Mouse (Mus musculus) hindbrain, embryonic 14.5 days (tissue): Measurements from ENCODE around the gene Tjp1. TPM values are rescaled to one million over a fixed set of nuclear protein-coding genes. Genes with fewer than 3 reads are reported as not detected.

ENCODE experiments used
- ATAC-seq: fragments of 200-750 bp; cut with Nextera tagmentation; 2 replicates; pipeline ENCODE4 v1.8.0; 2017; ENCODE audit warnings: moderate number of reproducible peaks, mild to moderate bottlenecking, moderate TSS enrichment, moderate library complexity; ENCODE audit not compliant: low FRiP score
- DNase-seq: peaks from one replicate; pipeline ENCODE4 v3.0.0-alpha.2; 2015; ENCODE audit warnings: low spot score
- H3K27ac ChIP-seq: fragments of 300-500 bp; sonication (generic); 2 replicates; pipeline ENCODE4 v1.5.1; 2014; ENCODE audit warnings: mild to moderate bottlenecking, moderate library complexity
- H3K27me3 ChIP-seq: fragments of 300-500 bp; sonication (generic); 2 replicates; pipeline ENCODE4 v1.6.1; 2014; ENCODE audit warnings: mild to moderate bottlenecking, low read length, mixed read lengths; ENCODE audit not compliant: control insufficient read depth, insufficient read depth
- H3K36me3 ChIP-seq: fragments of 300-500 bp; sonication (generic); replicated peaks from 2 replicates; pipeline ENCODE4 v1.6.1; 2014; ENCODE audit not compliant: control insufficient read depth, insufficient read depth
- H3K4me1 ChIP-seq: fragments of 300-500 bp; sonication (generic); replicated peaks from 2 replicates; pipeline ENCODE4 v1.6.1; 2014; ENCODE audit warnings: antibody characterized with exemption, low read length, mixed read lengths; ENCODE audit not compliant: control insufficient read depth, insufficient read depth
- H3K4me2 ChIP-seq: fragments of 300-500 bp; sonication (generic); replicated peaks from 2 replicates; pipeline ENCODE4 v1.6.1; 2014; ENCODE audit warnings: mild to moderate bottlenecking, moderate library complexity
- H3K4me3 ChIP-seq: fragments of 300-500 bp; sonication (generic); replicated peaks from 2 replicates; pipeline ENCODE4 v1.5.1; 2014; ENCODE audit warnings: mild to moderate bottlenecking, low read length
- H3K9ac ChIP-seq: fragments of 300-500 bp; sonication (generic); 2 replicates; pipeline ENCODE4 v1.6.1; 2014
- H3K9me3 ChIP-seq: fragments of 300-500 bp; sonication (generic); 2 replicates; pipeline ENCODE4 v1.6.1; 2016; ENCODE audit warnings: low read length; ENCODE audit not compliant: control insufficient read depth
- WGBS: fragments of 180-500 bp; shearing (Covaris S2); extraction: QIAGEN DNeasy Blood & Tissue Kit; methylation state at CpG from one replicate; pipeline ENCODE4 v1.1.7; 2014; 5-methylcytosine and 5-hydroxymethylcytosine counted together
- polyA plus RNA-seq: library from polyadenylated mRNA; unstranded; fragments of >200 nt; fragmentation: Nextera tagmentation; extraction: Ambion mirVana; gene quantifications from 2 replicates; pipeline ENCODE4 v1.2.1, GENCODE M21; 2014

Tjp1 gene
- polyA plus RNA-seq, 1 experiment from 2014 or later: 30.4 TPM

DNA sequence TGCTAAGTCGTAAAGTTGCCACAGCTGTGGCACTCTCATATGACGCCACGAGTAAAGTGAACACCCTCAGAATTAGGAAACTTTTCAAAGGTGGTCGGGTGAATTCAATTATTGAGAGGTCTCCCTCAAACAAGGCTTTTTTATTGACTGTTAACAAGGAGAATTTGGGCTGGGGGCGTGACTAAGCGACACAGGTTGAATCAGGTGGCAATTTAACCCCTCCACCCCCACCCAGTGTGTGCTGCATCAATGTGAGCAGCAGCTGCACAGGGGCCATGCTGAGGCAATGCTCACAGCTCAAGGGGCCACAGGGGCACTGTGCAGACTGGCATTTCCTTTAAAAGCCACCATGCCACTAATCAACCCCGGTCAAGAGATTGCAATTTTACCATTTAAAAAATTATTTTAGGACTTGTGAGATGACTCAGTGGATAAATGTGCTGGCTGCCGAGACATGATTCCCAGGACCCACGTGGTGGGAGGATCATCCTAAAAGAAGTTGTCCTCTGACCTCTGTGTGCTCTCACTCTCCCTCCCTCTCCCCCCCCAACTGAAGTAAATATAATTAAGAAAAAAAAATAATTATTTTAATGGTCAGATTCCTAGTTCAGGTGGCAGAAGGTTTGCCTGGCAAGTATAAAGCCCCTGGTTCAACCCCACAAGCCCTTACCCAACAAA, 96.4 kb downstream of the Tjp1 start:
- H3K9ac ChIP-seq: no peak overlapping the region
- no peak for ATAC-seq
- WGBS: 44% methylated on average over 9 of the region's 9 CpGs

DNA sequence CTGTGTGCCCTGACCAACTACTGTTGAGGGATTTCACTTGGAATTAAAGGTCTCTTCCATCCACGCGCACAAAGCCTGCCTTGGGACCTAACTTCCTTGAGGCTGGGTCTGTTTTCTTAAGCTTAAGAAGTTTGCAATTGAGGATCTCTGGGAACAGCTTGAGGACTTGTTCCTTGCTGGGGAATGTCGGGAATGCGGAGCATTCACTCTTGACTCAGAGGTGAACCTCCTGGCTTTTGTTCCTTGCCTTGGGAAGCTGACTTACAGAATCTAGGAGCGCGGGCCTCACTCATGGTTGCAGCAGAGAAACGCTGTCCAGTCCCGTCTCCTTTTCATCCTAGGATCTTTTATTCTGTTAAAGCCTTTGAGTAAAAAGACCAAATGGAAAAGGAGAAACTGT, 97.2 kb downstream of the Tjp1 start:
- no peak overlapping the region for H3K4me2 ChIP-seq
- H3K9ac ChIP-seq: no peak overlapping the region
- 28% methylated on average over 8 of the region's 8 CpGs for WGBS
- no peaks in the 10 kb centered on the region for H3K9me3 ChIP-seq
- no peaks in the 10 kb centered on the region for H3K36me3 ChIP-seq
- no peaks in the 10 kb centered on the region for H3K4me1 ChIP-seq
- DNase-seq (no peak), ATAC-seq (no peak)
- no peak overlapping the region for H3K4me3 ChIP-seq
- no peaks in the 10 kb centered on the region for H3K27me3 ChIP-seq
- H3K27ac ChIP-seq: no peak overlapping the region

More for the DNA sequence above, 96.4 kb downstream of the Tjp1 start:
- no peak overlapping the region for H3K4me2 ChIP-seq
- H3K27me3 ChIP-seq: no peaks in the 10 kb centered on the region
- DNase-seq: no peak
- H3K4me3 ChIP-seq: no peak overlapping the region
- H3K4me1 ChIP-seq: no peaks in the 10 kb centered on the region
- H3K27ac ChIP-seq: no peak overlapping the region
- H3K9me3 ChIP-seq: no peaks in the 10 kb centered on the region
- H3K36me3 ChIP-seq: no peaks in the 10 kb centered on the region

DNA sequence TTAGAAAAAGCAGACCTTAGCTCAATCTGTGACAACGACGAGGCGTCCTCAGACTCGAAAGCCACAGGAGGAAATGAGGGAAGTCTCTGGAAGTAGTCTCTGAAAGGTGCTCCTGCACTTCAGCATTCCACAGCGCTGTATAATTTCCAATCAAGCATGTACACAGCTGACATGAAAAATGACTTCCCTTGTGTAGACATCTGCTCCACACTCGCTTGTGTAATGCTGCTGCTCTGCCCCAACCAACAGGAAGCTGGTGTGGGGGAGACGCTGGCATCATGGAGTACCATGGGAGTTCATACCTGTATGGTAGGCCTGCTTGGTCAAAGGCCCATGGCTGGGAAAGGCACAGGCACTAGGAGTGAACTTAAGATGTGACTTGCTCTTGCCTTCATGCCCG, 103.1 kb downstream of the Tjp1 start:
- Histone ChIP-seq H3K9ac (no peak overlapping the region), H3K36me3 (no peaks in the 10 kb centered on the region), H3K27ac (no peak overlapping the region), H3K27me3 (no peaks in the 10 kb centered on the region), H3K4me2 (no peak overlapping the region), H3K4me3 (no peak overlapping the region), H3K9me3 (no peaks in the 10 kb centered on the region), H3K4me1 (no peaks in the 10 kb centered on the region; the same call in 1 of the 2 replicates)
- ATAC-seq: no peak
- WGBS: 67% methylated on average over 8 of the region's 8 CpGs
- no peak for DNase-seq

DNA sequence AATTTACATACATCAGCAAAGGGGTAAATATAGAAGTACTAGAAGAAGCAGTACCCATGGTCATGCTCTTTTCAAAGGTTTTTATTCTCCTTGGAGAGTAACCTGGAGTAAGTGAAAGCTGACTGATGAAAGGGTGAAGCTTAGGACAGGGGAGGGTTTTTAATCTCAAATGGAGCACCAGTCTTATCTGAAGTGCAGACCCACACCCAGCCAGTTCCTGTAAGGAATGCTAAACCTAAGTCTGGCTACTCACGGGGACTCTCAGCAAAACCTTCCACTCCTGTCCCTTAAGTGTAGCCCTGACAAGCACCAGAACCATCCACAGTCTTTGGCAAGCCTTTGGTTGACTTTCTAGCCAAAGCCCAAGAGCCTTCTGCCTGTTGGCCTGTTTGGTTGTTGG, 105.1 kb downstream of the Tjp1 start:
- DNase-seq (no peak), ATAC-seq (no peak)
- Histone ChIP-seq H3K4me2 (no peak overlapping the region), H3K9me3 (no peaks in the 10 kb centered on the region), H3K27me3 (no peaks in the 10 kb centered on the region), H3K27ac (no peak overlapping the region), H3K4me3 (no peak overlapping the region), H3K9ac (no peak overlapping the region), H3K36me3 (no peaks in the 10 kb centered on the region), H3K4me1 (peaks cover 2% of the 10 kb centered on the region; the same call in 1 of the 2 replicates)
- 83% methylated on average over 1 of the region's 1 CpGs for WGBS

DNA sequence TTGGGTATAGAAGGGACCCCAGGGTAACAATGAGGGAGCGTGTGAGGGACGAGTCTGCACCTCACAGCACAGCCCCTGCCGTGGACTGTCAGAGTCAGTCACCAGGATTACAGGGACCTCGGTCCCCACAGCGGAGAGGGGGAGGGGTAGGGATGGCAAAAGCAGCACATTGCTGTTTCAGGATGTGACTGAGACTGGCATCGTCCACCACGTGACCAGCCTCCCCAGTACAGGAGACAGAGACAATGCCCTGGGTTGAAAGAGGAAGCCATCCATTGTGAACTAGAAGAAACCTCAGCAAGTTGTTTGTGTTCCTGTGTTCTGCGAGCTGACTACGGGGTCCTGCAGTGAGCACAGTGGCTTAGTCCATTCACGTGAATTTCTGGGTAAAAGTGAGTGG, 106.1 kb downstream of the Tjp1 start:
- no peak overlapping the region for H3K4me3 ChIP-seq
- DNase-seq (no peak), ATAC-seq (peak; percentile 79)
- H3K9me3 ChIP-seq: no peaks in the 10 kb centered on the region
- peak overlapping the region; percentile 33 for H3K4me2 ChIP-seq
- no peaks in the 10 kb centered on the region for H3K27me3 ChIP-seq
- H3K9ac ChIP-seq: 0 out of 2 replicates have a peak overlapping the region, but pooled peaks have one; percentile 32
- peaks cover 11% of the 10 kb centered on the region; the same call in 1 of the 2 replicates for H3K4me1 ChIP-seq
- no peaks in the 10 kb centered on the region for H3K36me3 ChIP-seq
- WGBS: 1% methylated on average over 10 of the region's 10 CpGs
- 0 out of 2 replicates have a peak overlapping the region, but pooled peaks have one; percentile 2 for H3K27ac ChIP-seq

DNA sequence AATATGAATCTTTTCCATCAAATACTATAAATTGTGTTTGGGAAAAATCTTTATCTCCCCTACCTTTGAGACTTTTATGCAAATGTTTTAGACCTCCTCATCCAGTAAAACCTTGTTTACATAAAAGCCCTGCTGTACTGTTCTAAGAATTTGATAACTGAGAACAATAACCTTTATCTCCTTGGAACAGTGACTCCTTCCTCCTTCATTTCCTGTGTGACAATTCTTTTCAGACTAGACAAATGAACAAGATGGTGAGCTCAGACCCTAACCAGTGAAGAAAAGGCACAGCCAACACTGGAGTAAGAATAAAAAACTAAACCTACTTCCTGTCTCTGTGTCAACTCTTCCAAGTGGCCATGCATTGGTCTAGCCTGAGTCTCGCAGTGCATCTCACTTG, 107.7 kb downstream of the Tjp1 start:
- Histone ChIP-seq H3K9me3 (no peaks in the 10 kb centered on the region), H3K4me2 (no peak overlapping the region), H3K4me1 (peaks cover 11% of the 10 kb centered on the region; the same call in 1 of the 2 replicates), H3K4me3 (no peak overlapping the region), H3K36me3 (no peaks in the 10 kb centered on the region), H3K27me3 (no peaks in the 10 kb centered on the region), H3K27ac (no peak overlapping the region), H3K9ac (no peak overlapping the region)
- WGBS: 95% methylated on average over 1 of the region's 1 CpGs
- DNase-seq (no peak), ATAC-seq (no peak)

DNA sequence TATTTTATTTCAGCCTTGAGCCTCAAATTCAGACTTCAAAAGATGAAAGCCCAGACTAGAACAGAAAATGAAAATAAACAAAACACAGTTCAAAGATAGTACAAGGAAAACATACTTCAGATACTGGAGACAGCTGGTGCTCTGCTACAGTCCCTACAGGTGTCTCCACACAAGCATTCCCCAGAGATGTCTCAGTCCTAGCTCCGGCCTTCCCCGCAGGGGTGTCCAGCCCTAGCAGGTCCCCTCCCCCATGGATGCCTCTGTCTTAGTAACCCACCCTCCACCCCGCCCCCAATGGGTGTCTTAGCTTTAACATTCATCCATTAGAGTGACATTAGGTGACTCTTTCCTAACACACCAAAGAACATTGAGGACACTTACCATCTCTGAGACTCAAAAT, 108.6 kb downstream of the Tjp1 start:
- H3K4me1 ChIP-seq: peaks cover 11% of the 10 kb centered on the region; the same call in 1 of the 2 replicates
- H3K36me3 ChIP-seq: no peaks in the 10 kb centered on the region
- WGBS: 60% methylated on average over 3 of the region's 3 CpGs
- no peak overlapping the region for H3K4me2 ChIP-seq
- DNase-seq: no peak
- H3K9me3 ChIP-seq: no peaks in the 10 kb centered on the region
- no peak overlapping the region for H3K4me3 ChIP-seq
- H3K27ac ChIP-seq: no peak overlapping the region
- ATAC-seq: no peak
- no peak overlapping the region for H3K9ac ChIP-seq
- H3K27me3 ChIP-seq: no peaks in the 10 kb centered on the region

DNA sequence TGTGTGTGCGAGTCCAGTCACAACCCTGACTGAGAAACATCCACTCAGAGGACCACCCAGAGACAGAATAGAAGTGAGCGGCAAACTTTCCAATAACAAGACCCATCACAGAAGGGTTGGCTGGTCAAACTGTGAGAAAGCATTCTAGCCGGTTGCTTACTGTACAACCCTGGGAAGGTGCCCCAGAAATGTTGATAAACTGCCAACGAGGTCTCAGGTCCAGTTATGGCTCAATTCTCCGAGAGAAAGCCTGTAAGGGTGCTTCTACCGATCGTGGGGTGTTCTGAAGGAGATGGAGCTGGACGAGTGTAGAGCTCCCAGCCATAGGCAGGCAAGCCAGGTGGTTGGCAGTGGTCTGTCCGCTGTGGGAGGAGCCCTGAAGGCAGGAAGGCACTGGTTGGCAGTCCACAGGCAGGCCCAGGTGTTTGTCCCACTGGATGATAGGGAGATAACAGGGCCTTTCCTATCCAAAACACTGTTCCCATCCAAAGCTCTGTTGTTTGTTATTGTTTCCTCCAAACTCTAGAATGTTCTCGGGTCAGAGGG, 109.1 kb downstream of the Tjp1 start:
- Histone ChIP-seq H3K4me2 (no peak overlapping the region), H3K27me3 (no peaks in the 10 kb centered on the region), H3K9me3 (no peaks in the 10 kb centered on the region), H3K4me1 (peaks cover 11% of the 10 kb centered on the region; the same call in 1 of the 2 replicates), H3K27ac (no peak overlapping the region), H3K4me3 (no peak overlapping the region), H3K36me3 (no peaks in the 10 kb centered on the region), H3K9ac (no peak overlapping the region)
- ATAC-seq: no peak
- WGBS: 84% methylated on average over 10 of the region's 10 CpGs
- DNase-seq: no peak

DNA sequence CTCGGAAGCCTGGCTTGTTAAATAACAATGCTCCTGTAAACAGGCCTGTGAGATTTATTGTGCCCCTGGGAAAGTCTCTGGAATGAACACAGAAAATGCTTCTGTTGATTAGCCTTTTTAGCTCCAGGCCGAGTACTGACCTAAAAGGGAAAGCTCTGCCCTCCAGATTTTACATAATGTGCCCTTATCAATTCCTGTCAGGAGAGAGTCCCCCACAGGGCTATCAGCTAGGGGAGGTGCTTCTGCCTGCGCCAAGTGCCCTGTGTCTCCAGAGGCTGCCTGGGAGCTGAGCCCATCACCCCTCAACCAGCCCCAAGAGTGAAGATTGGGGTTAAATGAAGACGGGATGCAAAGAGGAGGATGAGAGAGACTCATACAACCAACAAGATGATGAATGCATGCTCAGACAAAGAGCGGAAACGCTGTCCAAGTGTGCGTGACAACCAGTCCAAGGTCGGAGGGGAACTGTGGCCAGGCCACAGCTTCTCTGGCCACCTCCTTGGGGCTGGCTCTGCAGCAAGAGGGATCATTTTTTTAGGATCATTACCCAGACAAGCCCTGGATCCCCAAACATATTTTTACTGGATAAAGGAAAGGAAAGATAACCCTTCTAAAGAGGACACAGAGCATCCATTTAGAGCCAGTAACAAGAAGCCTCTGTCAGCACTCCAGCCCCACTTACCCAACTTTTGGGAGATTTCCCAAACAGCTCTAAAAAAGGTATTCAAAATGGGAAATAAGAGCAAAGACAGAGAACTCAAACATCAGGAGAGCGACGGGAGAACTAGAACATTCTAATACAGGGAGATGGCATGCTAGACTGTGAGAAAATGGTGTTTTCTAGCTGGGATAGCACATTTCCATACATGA, 110.1 kb downstream of the Tjp1 start:
- Histone ChIP-seq H3K9me3 (no peaks in the 10 kb centered on the region), H3K36me3 (no peaks in the 10 kb centered on the region), H3K4me2 (no peak overlapping the region), H3K4me1 (peaks cover 11% of the 10 kb centered on the region; the same call in 1 of the 2 replicates), H3K27me3 (no peaks in the 10 kb centered on the region), H3K4me3 (no peak overlapping the region), H3K27ac (no peak overlapping the region), H3K9ac (no peak overlapping the region)
- DNase-seq (peak; percentile 50), ATAC-seq (no peak)
- 31% methylated on average over 10 of the region's 10 CpGs for WGBS
